Mouse (Mus musculus) frontal cortex, adult 2 months (tissue): ENCODE data around the gene Ebi3. TPM values are rescaled to one million over a fixed set of nuclear protein-coding genes. Genes with fewer than 3 reads are reported as not detected.

Source experiments
- DNase-seq, 2 experiments: peaks; one replicate each; pipeline ENCODE4 v3.0.0; 2022; ENCODE audit warnings: low spot score in 1 of 2; ENCODE audit errors: extremely low spot score in 1 of 2
- polyA plus RNA-seq: library from polyadenylated mRNA; depleted of rRNA; stranded (reverse); fragments of >200 nt; gene quantifications from 2 replicates; pipeline ENCODE4 v1.2.3, GENCODE M21; 2012; rRNA removed

Gene Ebi3
- polyA plus RNA-seq, 1 experiment = 2.0 TPM

DNA sequence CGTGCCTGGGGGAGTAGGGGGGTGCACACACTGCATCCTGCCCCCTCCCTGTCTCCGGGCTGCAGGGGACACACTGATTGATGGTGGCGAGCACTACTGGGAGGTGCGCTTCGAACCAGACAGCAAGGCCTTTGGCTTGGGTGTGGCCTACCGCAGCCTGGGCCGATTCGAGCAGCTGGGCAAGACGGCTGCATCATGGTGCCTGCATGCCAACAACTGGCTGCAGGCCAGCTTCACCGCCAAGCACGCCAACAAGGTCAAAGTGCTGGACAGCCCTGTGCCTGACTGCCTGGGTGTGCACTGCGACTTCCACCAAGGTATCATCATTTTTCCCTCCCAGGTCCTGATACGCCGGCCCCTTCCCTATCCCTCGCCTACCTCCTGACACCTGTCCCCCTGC, 43.6 kb downstream of the Ebi3 start:
- DNase-seq = no peak

GRCm38 (mm10) chr17:55999794-56000499, 47.5 kb downstream of the Ebi3 start:
- DNase-seq = no peak

DNA sequence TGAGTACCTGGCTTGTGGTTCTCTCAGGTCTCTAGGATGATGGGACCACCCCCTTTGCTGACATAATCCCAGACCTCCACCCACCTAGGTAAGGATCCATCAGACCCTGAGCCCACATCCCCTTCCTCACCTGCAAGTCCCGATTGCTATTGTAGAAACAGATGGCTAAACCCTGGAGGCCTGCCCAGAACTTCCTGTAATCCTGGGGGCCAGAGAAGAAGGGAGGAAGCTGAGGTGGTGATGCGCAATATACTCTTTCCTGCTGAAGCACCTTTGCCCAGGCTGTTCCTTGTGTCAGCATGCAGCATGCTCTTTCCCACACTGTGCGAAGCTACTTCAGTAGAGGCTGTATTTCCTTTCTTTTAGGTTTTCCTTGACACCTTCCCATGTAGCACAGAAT, 50.6 kb downstream of the Ebi3 start:
- DNase-seq = no peak

GRCm38 (mm10) chr17:56005415-56006061, 53.1 kb downstream of the Ebi3 start, which contains the start of the genes Stap2 and Mpnd:
Gene Stap2, minus strand, starts transcription at chr17:56005584.
Gene Mpnd, plus strand, starts transcription at chr17:56005711.
- no peak for DNase-seq

Other genes with a start within 250 kb of the Ebi3 start
- 7.9 and 8.4 TPM in 2 replicates for gene Pot1b, start 240.0 kb upstream of the Ebi3 start, polyA plus RNA-seq
- gene Adgre4, start 202.7 kb upstream of the Ebi3 start, polyA plus RNA-seq = 0.10 and 0.15 TPM in 2 replicates
- gene Zfp119a, start 73.7 kb upstream of the Ebi3 start, polyA plus RNA-seq = 2.9 and 3.5 TPM in 2 replicates
- gene Zfp959, start 60.5 kb upstream of the Ebi3 start, polyA plus RNA-seq = 5.7 and 7.0 TPM in 2 replicates
- gene Zfp119b, start 3.1 kb upstream of the Ebi3 start, polyA plus RNA-seq = 2.0 and 2.4 TPM in 2 replicates
- 10.6 and 12.3 TPM in 2 replicates for gene Yju2, start 6.5 kb downstream of the Ebi3 start, polyA plus RNA-seq
- gene Shd, start 17.8 kb downstream of the Ebi3 start, polyA plus RNA-seq = 57.6 and 61.6 TPM in 2 replicates
- 57.8 and 68.7 TPM in 2 replicates for gene Fsd1, start 33.9 kb downstream of the Ebi3 start, polyA plus RNA-seq
- 4.7 and 5.3 TPM in 2 replicates for gene Stap2, start 52.9 kb downstream of the Ebi3 start, polyA plus RNA-seq
- 126 and 132 TPM in 2 replicates for gene Mpnd, start 53.1 kb downstream of the Ebi3 start, polyA plus RNA-seq
- 46.0 and 50.7 TPM in 2 replicates for gene Sh3gl1, start 84.0 kb downstream of the Ebi3 start, polyA plus RNA-seq
- gene Chaf1a, start 87.8 kb downstream of the Ebi3 start, polyA plus RNA-seq = 2.7 and 2.8 TPM in 2 replicates
- 106 and 113 TPM in 2 replicates for gene Ubxn6, start 122.4 kb downstream of the Ebi3 start, polyA plus RNA-seq
- gene Hdgfl2, start 127.0 kb downstream of the Ebi3 start, polyA plus RNA-seq = 129 and 145 TPM in 2 replicates
- gene Plin4, start 157.2 kb downstream of the Ebi3 start, polyA plus RNA-seq = 0.36 and 0.56 TPM in 2 replicates
- 0.19 and 0.38 TPM in 2 replicates for gene Plin5, start 165.0 kb downstream of the Ebi3 start, polyA plus RNA-seq
- 1.9 and 3.4 TPM in 2 replicates for gene Lrg1, start 169.4 kb downstream of the Ebi3 start, polyA plus RNA-seq
- gene Sema6b, start 187.7 kb downstream of the Ebi3 start, polyA plus RNA-seq = 89.0 and 95.5 TPM in 2 replicates
- 6.6 TPM in 2 replicates for gene Tnfaip8l1, start 209.8 kb downstream of the Ebi3 start, polyA plus RNA-seq
- 43.1 and 43.8 TPM in 2 replicates for gene Mydgf, start 231.3 kb downstream of the Ebi3 start, polyA plus RNA-seq